Mouse (Mus musculus) neural tube, embryonic 13.5 days (tissue): ENCODE measurements around the gene Plcg2. TPM values are rescaled to one million over a fixed set of nuclear protein-coding genes. Genes with fewer than 3 reads are reported as not detected.
A peak's percentile ranks its signal among the peaks of the same experiment; 100 is the strongest.

ENCODE experiments used
- ATAC-seq: fragments of 200-750 bp; cut with Nextera tagmentation; 2 replicates; pipeline ENCODE4 v1.8.0; 2017; ENCODE audit warnings: low read depth, mild to moderate bottlenecking, moderate TSS enrichment, moderate library complexity
- H3K27ac ChIP-seq: fragments of 300-500 bp; sonication (generic); replicated peaks from 2 replicates; pipeline ENCODE4 v1.5.1; 2015; ENCODE audit warnings: moderate library complexity, mild to moderate bottlenecking, inconsistent platforms
- H3K27me3 ChIP-seq: fragments of 300-500 bp; sonication (generic); 2 replicates; pipeline ENCODE4 v1.6.1; 2015; ENCODE audit warnings: mild to moderate bottlenecking, inconsistent platforms
- H3K36me3 ChIP-seq: fragments of 300-500 bp; sonication (generic); 2 replicates; pipeline ENCODE4 v1.6.1; 2015; ENCODE audit warnings: mild to moderate bottlenecking, inconsistent platforms
- H3K4me1 ChIP-seq: fragments of 300-500 bp; sonication (generic); replicated peaks from 2 replicates; pipeline ENCODE4 v1.6.1; 2015; ENCODE audit warnings: inconsistent platforms
- H3K4me2 ChIP-seq: fragments of 300-500 bp; sonication (generic); 2 replicates; pipeline ENCODE4 v1.6.1; 2015; ENCODE audit warnings: inconsistent platforms, mild to moderate bottlenecking, moderate library complexity
- H3K4me3 ChIP-seq: fragments of 300-500 bp; sonication (generic); 2 replicates; pipeline ENCODE4 v1.5.1; 2015; ENCODE audit warnings: mild to moderate bottlenecking, inconsistent platforms
- H3K9ac ChIP-seq: fragments of 300-500 bp; sonication (generic); 2 replicates; pipeline ENCODE4 v1.6.1; 2015; ENCODE audit warnings: moderate library complexity, mild to moderate bottlenecking, inconsistent platforms
- H3K9me3 ChIP-seq: fragments of 300-500 bp; sonication (generic); 2 replicates; pipeline ENCODE4 v1.6.1; 2016; ENCODE audit warnings: inconsistent platforms
- WGBS: fragments of 180-500 bp; shearing (Covaris S2); methylation state at CpG from one replicate; pipeline ENCODE4 v1.1.7; 2015; 5-methylcytosine and 5-hydroxymethylcytosine counted together
- polyA plus RNA-seq: library from polyadenylated mRNA; unstranded; fragments of >200 nt; fragmentation: Nextera tagmentation; extraction: Ambion mirVana; gene quantifications from 2 replicates; pipeline ENCODE4 v1.2.1, GENCODE M21; 2015

Gene Plcg2
- polyA plus RNA-seq, 1 experiment from 2014 or later = 1.1 TPM

- Histone ChIP-seq H3K27ac (no peak overlapping the region), H3K9me3 (no peaks in the 10 kb centered on the region), H3K4me1 (peaks cover 7% of the 10 kb centered on the region), H3K4me3 (no peak overlapping the region), H3K27me3 (peaks cover 26% of the 10 kb centered on the region), H3K9ac (no peak overlapping the region), H3K4me2 (no peak overlapping the region), H3K36me3 (no peaks in the 10 kb centered on the region)
- no peak for ATAC-seq
- 13% methylated on average over 9 of the region's 9 CpGs for WGBS
Measured at GRCm38 (mm10) chr8:117493543-117493942, 4.5 kb upstream of the Plcg2 start.

GRCm38 (mm10) chr8:117494874-117495273, 3.2 kb upstream of the Plcg2 start:
- Histone ChIP-seq H3K36me3 (no peaks in the 10 kb centered on the region), H3K27ac (no peak overlapping the region), H3K4me2 (no peak overlapping the region), H3K27me3 (peaks cover 35% of the 10 kb centered on the region), H3K9me3 (no peaks in the 10 kb centered on the region), H3K9ac (no peak overlapping the region), H3K4me1 (peaks cover 15% of the 10 kb centered on the region), H3K4me3 (no peak overlapping the region)
- 61% methylated on average over 2 of the region's 2 CpGs for WGBS
- no peak for ATAC-seq

DNA sequence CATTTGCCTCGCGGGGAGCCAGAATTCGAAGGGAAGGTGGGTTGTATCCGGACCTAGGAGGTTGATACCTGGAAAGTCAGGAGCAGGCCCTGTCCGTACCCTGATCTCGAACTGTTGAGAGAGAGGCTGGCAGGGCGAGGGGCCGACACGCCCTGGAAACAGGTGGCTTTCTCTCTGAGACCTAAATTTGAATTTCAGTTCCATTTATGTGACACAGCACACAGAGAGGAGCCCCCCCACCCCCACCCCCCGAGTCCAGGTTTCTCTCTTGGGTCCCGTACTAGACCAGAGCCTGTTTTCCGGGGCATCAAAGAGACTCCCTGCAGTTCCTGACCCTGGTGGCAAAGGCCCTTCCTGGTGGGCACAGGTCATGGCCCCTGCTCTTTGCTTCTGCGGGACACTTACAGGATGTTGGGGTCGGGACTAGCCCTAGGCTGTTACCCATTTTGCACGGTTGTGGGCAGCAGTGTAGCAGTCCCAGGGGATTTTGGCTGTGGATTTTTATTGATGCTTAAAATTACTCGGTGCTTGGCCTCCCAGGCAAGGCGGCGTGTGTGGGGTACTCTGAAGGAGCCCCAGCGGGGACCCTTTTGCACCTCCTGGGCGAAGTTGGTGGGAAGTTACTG, 937 bp downstream of the Plcg2 start:
- no peaks in the 10 kb centered on the region for H3K36me3 ChIP-seq
- peak overlapping the region; percentile 97 for H3K4me2 ChIP-seq
- H3K27ac ChIP-seq = no peak overlapping the region
- H3K9me3 ChIP-seq = no peaks in the 10 kb centered on the region
- H3K4me1 ChIP-seq = peaks cover 15% of the 10 kb centered on the region
- peak overlapping the region; percentile 49 for H3K4me3 ChIP-seq
- H3K9ac ChIP-seq = no peak overlapping the region
- no peak for ATAC-seq
- WGBS = 6% methylated on average over 20 of the region's 20 CpGs
- H3K27me3 ChIP-seq = peaks cover 31% of the 10 kb centered on the region

DNA sequence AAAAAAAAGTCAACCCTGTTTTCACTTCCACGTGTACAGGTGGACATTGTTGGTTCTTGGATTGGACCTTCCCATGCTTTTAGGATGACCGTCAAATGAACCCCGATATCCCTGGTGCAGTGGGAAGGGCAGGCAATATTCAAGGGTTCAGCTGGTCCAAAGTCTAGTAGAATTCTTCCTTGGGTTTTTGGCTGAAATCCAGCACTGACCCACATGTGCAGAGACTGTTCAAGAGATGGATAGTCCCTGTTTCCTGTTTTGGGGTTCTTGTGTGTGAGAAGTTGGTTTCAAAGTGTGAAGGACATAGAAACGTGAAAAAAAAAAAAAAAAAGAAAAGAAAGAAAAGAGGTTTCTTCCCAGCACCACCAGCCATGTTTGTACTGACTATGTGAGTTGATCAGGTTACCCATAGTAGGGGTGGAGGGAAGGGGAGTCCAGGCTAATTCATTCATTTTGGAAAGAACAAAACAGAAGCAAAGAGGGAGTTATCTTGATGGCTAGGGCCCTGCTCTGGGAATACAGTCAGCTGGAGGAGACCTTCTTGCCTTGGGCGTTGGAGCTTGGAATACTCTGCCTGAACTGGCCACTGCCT, 2.2 kb downstream of the Plcg2 start:
- Histone ChIP-seq H3K27ac (no peak overlapping the region), H3K4me2 (no peak overlapping the region), H3K9ac (no peak overlapping the region), H3K4me1 (peaks cover 15% of the 10 kb centered on the region), H3K27me3 (peaks cover 31% of the 10 kb centered on the region), H3K9me3 (no peaks in the 10 kb centered on the region), H3K36me3 (no peaks in the 10 kb centered on the region), H3K4me3 (no peak overlapping the region)
- WGBS = 86% methylated on average over 5 of the region's 5 CpGs
- no peak for ATAC-seq

GRCm38 (mm10) chr8:117501323-117501722, 3.2 kb downstream of the Plcg2 start:
- Histone ChIP-seq H3K4me3 (no peak overlapping the region), H3K4me1 (peaks cover 15% of the 10 kb centered on the region), H3K27ac (no peak overlapping the region), H3K4me2 (no peak overlapping the region), H3K36me3 (no peaks in the 10 kb centered on the region), H3K9ac (no peak overlapping the region), H3K9me3 (no peaks in the 10 kb centered on the region), H3K27me3 (peaks cover 31% of the 10 kb centered on the region)
- 90% methylated on average over 6 of the region's 6 CpGs for WGBS
- ATAC-seq = no peak

GRCm38 (mm10) chr8:117503405-117504069, 5.4 kb downstream of the Plcg2 start:
- 66% methylated on average over 13 of the region's 13 CpGs for WGBS
- Histone ChIP-seq H3K4me3 (no peak overlapping the region), H3K4me1 (peaks cover 8% of the 10 kb centered on the region), H3K27ac (no peak overlapping the region), H3K27me3 (peaks cover 10% of the 10 kb centered on the region), H3K9ac (no peak overlapping the region), H3K36me3 (no peaks in the 10 kb centered on the region), H3K4me2 (no peak overlapping the region), H3K9me3 (no peaks in the 10 kb centered on the region)
- ATAC-seq = no peak

DNA sequence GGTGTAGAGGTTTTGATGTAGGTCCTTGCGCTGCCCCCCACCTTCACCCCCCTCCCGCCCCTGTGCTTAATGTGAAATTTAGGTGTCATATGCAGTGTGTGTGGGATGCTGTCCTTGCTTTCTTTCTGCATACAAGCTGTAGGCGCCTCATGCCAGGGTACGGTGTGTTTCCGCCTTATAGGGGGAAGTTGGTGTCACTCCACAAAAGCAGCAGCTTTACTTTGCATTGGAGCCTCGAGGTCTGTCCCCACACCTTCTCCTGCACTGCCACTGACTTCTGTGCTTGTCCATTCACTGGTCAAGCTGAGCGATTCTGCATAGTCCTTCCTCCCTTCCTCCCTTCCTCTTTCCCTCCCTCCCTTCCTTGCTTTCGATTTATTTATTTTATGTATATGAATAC, 9.6 kb downstream of the Plcg2 start:
- H3K9ac ChIP-seq = no peak overlapping the region
- ATAC-seq = no peak
- H3K27me3 ChIP-seq = no peaks in the 10 kb centered on the region
- no peaks in the 10 kb centered on the region for H3K36me3 ChIP-seq
- peaks cover 9% of the 10 kb centered on the region; the same call in 1 of the 2 replicates for H3K9me3 ChIP-seq
- no peak overlapping the region for H3K4me3 ChIP-seq
- H3K4me2 ChIP-seq = no peak overlapping the region
- 93% methylated on average over 8 of the region's 8 CpGs for WGBS
- no peaks in the 10 kb centered on the region for H3K4me1 ChIP-seq
- no peak overlapping the region for H3K27ac ChIP-seq

GRCm38 (mm10) chr8:117516876-117517565, 18.9 kb downstream of the Plcg2 start:
- Histone ChIP-seq H3K27me3 (no peaks in the 10 kb centered on the region), H3K4me3 (no peak overlapping the region), H3K4me2 (no peak overlapping the region), H3K36me3 (no peaks in the 10 kb centered on the region), H3K9ac (no peak overlapping the region), H3K27ac (no peak overlapping the region), H3K9me3 (no peaks in the 10 kb centered on the region), H3K4me1 (no peaks in the 10 kb centered on the region)
- ATAC-seq = no peak
- WGBS = 75% methylated on average over 14 of the region's 14 CpGs

DNA sequence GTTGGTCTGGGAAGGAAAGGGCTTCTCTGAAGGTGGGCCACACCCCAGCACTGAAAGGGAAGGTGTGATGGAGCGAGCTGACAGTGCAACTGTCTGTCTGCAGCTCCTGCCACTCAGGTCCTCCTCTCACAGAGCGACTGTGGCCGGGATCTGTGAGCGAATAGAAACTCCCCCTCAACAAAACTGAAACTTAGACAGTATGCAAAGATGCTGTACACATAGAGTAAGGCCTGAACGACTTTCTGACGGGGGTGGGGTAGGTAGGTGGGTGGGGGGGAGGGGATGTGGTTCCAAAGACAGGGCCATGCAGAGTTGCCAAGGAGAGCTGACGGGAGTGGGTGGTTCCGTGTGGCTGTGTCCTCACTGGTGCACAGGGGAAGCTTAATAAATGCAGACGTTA, 19.8 kb downstream of the Plcg2 start:
- no peaks in the 10 kb centered on the region for H3K36me3 ChIP-seq
- 86% methylated on average over 9 of the region's 9 CpGs for WGBS
- H3K4me3 ChIP-seq = no peak overlapping the region
- no peak overlapping the region for H3K9ac ChIP-seq
- H3K27ac ChIP-seq = no peak overlapping the region
- no peak overlapping the region for H3K4me2 ChIP-seq
- no peaks in the 10 kb centered on the region for H3K9me3 ChIP-seq
- no peaks in the 10 kb centered on the region for H3K27me3 ChIP-seq
- ATAC-seq = no peak
- no peaks in the 10 kb centered on the region for H3K4me1 ChIP-seq

- H3K4me2 ChIP-seq = no peak overlapping the region
- no peak overlapping the region for H3K9ac ChIP-seq
- H3K27me3 ChIP-seq = no peaks in the 10 kb centered on the region
- 79% methylated on average over 4 of the region's 4 CpGs for WGBS
- H3K27ac ChIP-seq = no peak overlapping the region
- H3K9me3 ChIP-seq = no peaks in the 10 kb centered on the region
- no peak overlapping the region for H3K4me3 ChIP-seq
- H3K36me3 ChIP-seq = no peaks in the 10 kb centered on the region
- ATAC-seq = no peak
- no peaks in the 10 kb centered on the region for H3K4me1 ChIP-seq
Measured at GRCm38 (mm10) chr8:117518873-117519272, 20.8 kb downstream of the Plcg2 start.

GRCm38 (mm10) chr8:117526185-117526584, 28.1 kb downstream of the Plcg2 start:
- ATAC-seq = no peak
- 28% methylated on average over 2 of the region's 2 CpGs for WGBS
- no peak overlapping the region for H3K4me3 ChIP-seq

GRCm38 (mm10) chr8:117527983-117528382, 29.9 kb downstream of the Plcg2 start:
- Histone ChIP-seq H3K4me1 (peaks cover 7% of the 10 kb centered on the region; the same call in 1 of the 2 replicates), H3K9ac (no peak overlapping the region), H3K4me2 (no peak overlapping the region), H3K36me3 (no peaks in the 10 kb centered on the region), H3K27me3 (no peaks in the 10 kb centered on the region), H3K27ac (no peak overlapping the region), H3K9me3 (no peaks in the 10 kb centered on the region), H3K4me3 (no peak overlapping the region)
- no peak for ATAC-seq
- WGBS = 82% methylated on average over 5 of the region's 5 CpGs

More at GRCm38 (mm10) chr8:117526185-117526584, 28.1 kb downstream of the Plcg2 start:
- Histone ChIP-seq H3K4me1 (peaks cover 7% of the 10 kb centered on the region; the same call in 1 of the 2 replicates), H3K9me3 (no peaks in the 10 kb centered on the region), H3K36me3 (no peaks in the 10 kb centered on the region), H3K4me2 (no peak overlapping the region), H3K9ac (no peak overlapping the region), H3K27me3 (no peaks in the 10 kb centered on the region), H3K27ac (no peak overlapping the region)
